In the genomic region with DNA sequence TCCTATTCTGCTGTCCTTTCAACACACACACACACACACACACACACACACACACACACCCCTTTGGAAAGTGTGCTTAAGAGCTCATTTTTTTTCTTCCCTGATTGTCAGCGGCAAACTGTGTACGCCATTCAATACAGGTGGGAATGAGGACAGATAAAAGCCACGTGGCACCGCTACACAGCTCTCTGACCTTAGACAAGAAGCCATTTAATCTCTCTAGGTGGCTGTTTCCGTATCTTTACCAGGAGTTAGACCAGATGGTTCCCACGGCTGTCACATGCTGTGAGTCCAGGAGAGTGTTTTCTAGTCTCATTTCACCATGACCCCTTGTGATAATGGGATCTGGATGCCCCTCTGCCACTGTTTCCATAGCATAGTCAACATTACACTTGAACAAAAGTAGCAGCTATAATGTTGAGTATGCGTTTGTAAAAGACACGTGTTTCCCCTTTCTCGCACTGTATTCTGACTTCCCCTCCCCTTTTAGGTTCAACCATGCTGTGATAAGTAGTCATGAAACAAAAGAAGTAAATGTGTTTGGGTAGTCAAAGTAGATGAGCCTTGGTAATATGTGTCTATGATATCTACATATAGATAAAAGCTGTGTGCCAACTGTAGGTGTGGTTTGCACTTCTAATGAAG, we compare ENCODE assay signal across 22 mouse cellular contexts.
DNase-seq lines count a peak whose midpoint lies in the region; ATAC-seq and TF ChIP-seq lines count a peak whose summit lies in the region.
"Had no signal": no experiment of that assay in that cellular context is flagged by ENCODE, and none has a peak within 500 bp of the region (broad histone marks: within the 10 kb centered on the region; RNA-seq: fewer than 3 reads in every experiment).

No protein-coding gene starts in this region.

- 0 out of 2 replicates have a peak, but pooled peaks cover 23% of the 10 kb centered on the region for H3K36me3 ChIP-seq in embryonic facial prominence, embryonic 13.5 days
- H3K36me3 ChIP-seq in embryonic facial prominence, embryonic 10.5 days (replicated peaks) = peaks cover 26% of the 10 kb centered on the region
- H3K36me3 ChIP-seq in MEL (ENCODE audit: control insufficient read depth in 1 of 2, insufficient read depth in 2 of 2, low read length in 2 of 2) = peaks cover 0 to 53% of the 10 kb centered on the region in 2 experiments; a peak in 2 of 4 replicates
- peaks cover 4% of the 10 kb centered on the region; the same call in 1 of the 2 replicates for H3K36me3 ChIP-seq in intestine, postnatal 0 days (ENCODE audit: control insufficient read depth, insufficient read depth)
- no peaks in the 10 kb centered on the region for H3K36me3 ChIP-seq in liver, embryonic 16.5 days (ENCODE audit: control insufficient read depth, insufficient read depth)
- H3K36me3 ChIP-seq in hindbrain, embryonic 11.5 days (ENCODE audit: control insufficient read depth, insufficient read depth, low read length) = no peaks in the 10 kb centered on the region
- H3K36me3 ChIP-seq: heart, embryonic 12.5 days; limb, embryonic 15.5 days had no signal

- ATAC-seq in embryonic facial prominence, embryonic 13.5 days (ENCODE audit: insufficient number of reproducible peaks, insufficient read depth, low FRiP score, low TSS enrichment, low read depth) = 0 out of 2 replicates have a peak, but pooled peaks have one; percentile 16
- 0 out of 2 replicates have a peak, but pooled peaks have one; percentile 12 for ATAC-seq in intestine, postnatal 0 days
- ATAC-seq in liver, embryonic 16.5 days (ENCODE audit: low read depth) = no peak
- ATAC-seq in hindbrain, embryonic 11.5 days (ENCODE audit: low FRiP score) = no peak
- ATAC-seq: forebrain, postnatal 0 days had no signal

- TF ChIP-seq CTCF in MEL (IDR thresholded peaks at IDR 0.05 in 2 of 3, conservative IDR thresholded peaks at IDR 0.05 in 1 of 3; ENCODE audit: control insufficient read depth in 1 of 3, insufficient read depth in 1 of 3, low read depth in 2 of 3, low read length in 3 of 3, poor library complexity in 1 of 3, severe bottlenecking in 1 of 3) = no peak
- no peak for TF ChIP-seq CTCF in intestine, postnatal 0 days (IDR thresholded peaks at IDR 0.05; ENCODE audit: low read depth)

- no peak overlapping the region for H3K4me2 ChIP-seq in embryonic facial prominence, embryonic 13.5 days
- no peak overlapping the region for H3K4me2 ChIP-seq in intestine, postnatal 0 days (replicated peaks; ENCODE audit: low read depth)
- peak overlapping the region; percentile 26; the same call in 1 of the 2 replicates for H3K4me2 ChIP-seq in liver, embryonic 16.5 days (ENCODE audit: low read depth, low read length)
- H3K4me2 ChIP-seq in hindbrain, embryonic 11.5 days (replicated peaks; ENCODE audit: low read depth, low read length) = no peak overlapping the region
- H3K4me2 ChIP-seq: heart, embryonic 12.5 days; hindbrain, embryonic 14.5 days; limb, embryonic 15.5 days had no signal

- peaks cover 7% of the 10 kb centered on the region for H3K4me1 ChIP-seq in embryonic facial prominence, embryonic 13.5 days
- H3K4me1 ChIP-seq in embryonic facial prominence, embryonic 10.5 days = peaks cover 7% of the 10 kb centered on the region
- peaks cover 24 to 53% of the 10 kb centered on the region in 2 experiments for H3K4me1 ChIP-seq in MEL (ENCODE audit: control insufficient read depth in 1 of 2, insufficient read depth in 2 of 2, low read length in 2 of 2)
- H3K4me1 ChIP-seq in intestine, postnatal 0 days (replicated peaks; ENCODE audit: control insufficient read depth, insufficient read depth, low read length) = peaks cover 15% of the 10 kb centered on the region
- H3K4me1 ChIP-seq in liver, embryonic 16.5 days (ENCODE audit: control insufficient read depth, low read depth, low read length) = peaks cover 53% of the 10 kb centered on the region
- 0 out of 2 replicates have a peak, but pooled peaks cover 2% of the 10 kb centered on the region for H3K4me1 ChIP-seq in hindbrain, embryonic 11.5 days (replicated peaks; ENCODE audit: control insufficient read depth, insufficient read depth, low read length)

- no peak for DNase-seq in embryonic facial prominence, embryonic 10.5 days (ENCODE audit: low spot score)
- DNase-seq in MEL (ENCODE audit: low read depth, low spot score) = peak; percentile 69
- no peak for DNase-seq in retina, embryonic 14.5 days (ENCODE audit: low spot score)
- no peak for DNase-seq in frontal cortex, postnatal 10 days (ENCODE audit: low spot score in 2 of 2)
- DNase-seq in hindbrain, embryonic 11.5 days (ENCODE audit: low spot score) = no peak
- DNase-seq: adrenal gland, postnatal 14 days; cerebellum, adult 11-12 months; cerebellum, postnatal 25 days; embryo, embryonic 11 days; forebrain, postnatal 0 days; gastrocnemius, adult 2 months; kidney, adult 11 months; layer of hippocampus, postnatal 36 days; lung, postnatal 10 days; thymus, postnatal 25 days had no signal

- WGBS in embryonic facial prominence, embryonic 13.5 days = 88% methylated on average over 9 of the region's 9 CpGs
- WGBS in embryonic facial prominence, embryonic 10.5 days = 90% methylated on average over 9 of the region's 9 CpGs
- WGBS in intestine, postnatal 0 days = 64% methylated on average over 9 of the region's 9 CpGs
- WGBS in liver, embryonic 16.5 days (ENCODE audit: insufficient replicate concordance) = 57% methylated on average over 9 of the region's 9 CpGs
- 79% methylated on average over 9 of the region's 9 CpGs for WGBS in hindbrain, embryonic 11.5 days

- no peak overlapping the region for H3K4me3 ChIP-seq in embryonic facial prominence, embryonic 13.5 days
- no peak overlapping the region for H3K4me3 ChIP-seq in embryonic facial prominence, embryonic 10.5 days
- H3K4me3 ChIP-seq in MEL (ENCODE audit: control insufficient read depth in 1 of 2, insufficient read depth in 1 of 2, low read depth in 2 of 2, low read length in 2 of 2) = no peak overlapping the region
- no peak overlapping the region for H3K4me3 ChIP-seq in intestine, postnatal 0 days (ENCODE audit: low read depth, low read length)
- no peak overlapping the region for H3K4me3 ChIP-seq in liver, embryonic 16.5 days (ENCODE audit: low read depth, low read length)
- H3K4me3 ChIP-seq in hindbrain, embryonic 11.5 days (ENCODE audit: low read depth, low read length) = no peak overlapping the region
- H3K4me3 ChIP-seq: gastrocnemius, adult 2 months; heart, embryonic 12.5 days; limb, embryonic 15.5 days had no signal

- H3K9me3 ChIP-seq in embryonic facial prominence, embryonic 13.5 days = no peaks in the 10 kb centered on the region
- H3K9me3 ChIP-seq in embryonic facial prominence, embryonic 10.5 days = no peaks in the 10 kb centered on the region
- no peaks in the 10 kb centered on the region for H3K9me3 ChIP-seq in MEL (replicated peaks; ENCODE audit: insufficient read depth, low read length)
- H3K9me3 ChIP-seq in intestine, postnatal 0 days (ENCODE audit: control insufficient read depth) = no peaks in the 10 kb centered on the region
- H3K9me3 ChIP-seq in liver, embryonic 16.5 days (replicated peaks; ENCODE audit: control insufficient read depth, low read length) = no peaks in the 10 kb centered on the region
- no peaks in the 10 kb centered on the region for H3K9me3 ChIP-seq in hindbrain, embryonic 11.5 days (ENCODE audit: control insufficient read depth, low read length)
- H3K9me3 ChIP-seq: heart, embryonic 12.5 days; limb, embryonic 15.5 days had no signal

- H3K79me2 ChIP-seq in MEL (ENCODE audit: control insufficient read depth, insufficient read depth, low read length, poor library complexity) = no peaks in the 10 kb centered on the region

- H3K27ac ChIP-seq in embryonic facial prominence, embryonic 13.5 days = no peak overlapping the region
- H3K27ac ChIP-seq in embryonic facial prominence, embryonic 10.5 days (replicated peaks) = no peak overlapping the region
- H3K27ac ChIP-seq in MEL (ENCODE audit: control insufficient read depth, low read depth, low read length) = peak overlapping the region; percentile 98
- no peak overlapping the region for H3K27ac ChIP-seq in intestine, postnatal 0 days (ENCODE audit: low read depth, low read length)
- H3K27ac ChIP-seq in liver, embryonic 16.5 days (ENCODE audit: low read length) = peak overlapping the region; percentile 99
- H3K27ac ChIP-seq in hindbrain, embryonic 11.5 days (ENCODE audit: low read depth, low read length) = no peak overlapping the region
- H3K27ac ChIP-seq: gastrocnemius, adult 2 months; hindbrain, embryonic 14.5 days; kidney, postnatal 0 days; limb, embryonic 15.5 days had no signal

- no peak overlapping the region for H3K9ac ChIP-seq in embryonic facial prominence, embryonic 13.5 days
- peak overlapping the region; percentile 49 for H3K9ac ChIP-seq in MEL (ENCODE audit: control insufficient read depth, low read depth, low read length, poor library complexity, severe bottlenecking)
- no peak overlapping the region for H3K9ac ChIP-seq in intestine, postnatal 0 days (ENCODE audit: low read depth, low read length)
- H3K9ac ChIP-seq in liver, embryonic 16.5 days (ENCODE audit: low read depth, low read length) = peak overlapping the region; percentile 25; the same call in 1 of the 2 replicates
- H3K9ac ChIP-seq in hindbrain, embryonic 11.5 days (ENCODE audit: low read depth, low read length) = no peak overlapping the region
- H3K9ac ChIP-seq: forebrain, postnatal 0 days; heart, embryonic 12.5 days; hindbrain, embryonic 14.5 days; limb, embryonic 15.5 days had no signal

- H3K27me3 ChIP-seq in embryonic facial prominence, embryonic 13.5 days = no peaks in the 10 kb centered on the region
- no peaks in the 10 kb centered on the region for H3K27me3 ChIP-seq in embryonic facial prominence, embryonic 10.5 days (replicated peaks; ENCODE audit: low read depth, poor library complexity, severe bottlenecking)
- H3K27me3 ChIP-seq in MEL (ENCODE audit: control insufficient read depth in 1 of 2, insufficient read depth in 2 of 2, low read length in 2 of 2) = no peaks in the 10 kb centered on the region
- H3K27me3 ChIP-seq in intestine, postnatal 0 days (replicated peaks; ENCODE audit: control insufficient read depth, insufficient read depth, low read length) = no peaks in the 10 kb centered on the region
- H3K27me3 ChIP-seq in liver, embryonic 16.5 days (ENCODE audit: control insufficient read depth, insufficient read depth, low read depth, low read length) = no peaks in the 10 kb centered on the region
- H3K27me3 ChIP-seq in hindbrain, embryonic 11.5 days (ENCODE audit: control insufficient read depth, insufficient read depth, low read length) = no peaks in the 10 kb centered on the region
- H3K27me3 ChIP-seq: limb, embryonic 15.5 days had no signal

- 0 out of 4 replicates have a peak, but pooled peaks of 1 of the 2 experiments have one; percentile 9 for TF ChIP-seq EP300 in MEL (IDR thresholded peaks at IDR 0.05; ENCODE audit: low read depth in 1 of 2, low read length in 2 of 2)

- no peak for TF ChIP-seq POLR2A in MEL (IDR thresholded peaks at IDR 0.05; ENCODE audit: control insufficient read depth in 1 of 2, insufficient read depth in 1 of 2, low read depth in 1 of 2, low read length in 2 of 2, poor library complexity in 1 of 2)

- no peak for TF ChIP-seq RAD21 in MEL (IDR thresholded peaks at IDR 0.05; ENCODE audit: low read depth, low read length)

TF ChIP-seq in MEL, 35 proteins besides CTCF, POLR2A, EP300 and RAD21 (continues in another document):
- peak; percentile 46; the same call in 1 of the 2 replicates for TF ChIP-seq TCF12 (IDR thresholded peaks at IDR 0.05; ENCODE audit: low read depth, low read length)

Comparison
In these comparisons a context has a peak if more than half of its experiments do, and no peak if none do; other contexts are left out.
1. ATAC-seq: peak in embryonic facial prominence, embryonic 13.5 days (single experiment) and intestine, postnatal 0 days (single experiment); none in liver, embryonic 16.5 days (single experiment) and hindbrain, embryonic 11.5 days (single experiment).
2. H3K27ac ChIP-seq: peak in MEL (single experiment) and liver, embryonic 16.5 days (single experiment); none in embryonic facial prominence, embryonic 13.5 days (single experiment), embryonic facial prominence, embryonic 10.5 days (single experiment), intestine, postnatal 0 days (single experiment) and hindbrain, embryonic 11.5 days (single experiment).
3. H3K9ac ChIP-seq: peak in MEL (single experiment) and liver, embryonic 16.5 days (single experiment); none in embryonic facial prominence, embryonic 13.5 days (single experiment), intestine, postnatal 0 days (single experiment) and hindbrain, embryonic 11.5 days (single experiment).